Mouse (Mus musculus) hindbrain, embryonic 12.5 days (tissue): ENCODE results near the gene Zfp213. TPM values are rescaled to one million over a fixed set of nuclear protein-coding genes. Genes with fewer than 3 reads are reported as not detected.

ENCODE experiments used
- ATAC-seq: fragments of 200-750 bp; cut with Nextera tagmentation; 2 replicates; pipeline ENCODE4 v1.8.0; 2017; ENCODE audit warnings: moderate TSS enrichment; ENCODE audit not compliant: low FRiP score
- H3K27ac ChIP-seq: fragments of 300-500 bp; sonication (generic); 2 replicates; pipeline ENCODE4 v1.5.1; 2016; ENCODE audit warnings: mild to moderate bottlenecking
- H3K27me3 ChIP-seq: fragments of 300-500 bp; sonication (generic); 2 replicates; pipeline ENCODE4 v1.6.1; 2016; ENCODE audit warnings: mild to moderate bottlenecking
- H3K36me3 ChIP-seq: fragments of 300-500 bp; sonication (generic); 2 replicates; pipeline ENCODE4 v1.6.1; 2016; ENCODE audit warnings: mild to moderate bottlenecking
- H3K4me1 ChIP-seq: fragments of 300-500 bp; sonication (generic); 2 replicates; pipeline ENCODE4 v1.6.1; 2016
- H3K4me2 ChIP-seq: fragments of 300-500 bp; sonication (generic); replicated peaks from 2 replicates; pipeline ENCODE4 v1.6.1; 2016; ENCODE audit warnings: mild to moderate bottlenecking
- H3K4me3 ChIP-seq: fragments of 300-500 bp; sonication (generic); 2 replicates; pipeline ENCODE4 v1.5.1; 2016; ENCODE audit warnings: mild to moderate bottlenecking
- H3K9ac ChIP-seq: fragments of 300-500 bp; sonication (generic); 2 replicates; pipeline ENCODE4 v1.6.1; 2016; ENCODE audit warnings: mild to moderate bottlenecking, moderate library complexity
- H3K9me3 ChIP-seq: fragments of 300-500 bp; sonication (generic); replicated peaks from 2 replicates; pipeline ENCODE4 v1.6.1; 2016; ENCODE audit warnings: mild to moderate bottlenecking
- WGBS: fragments of 180-500 bp; shearing (Covaris S2); methylation state at CpG from one replicate; pipeline ENCODE4 v1.1.7; 2016; 5-methylcytosine and 5-hydroxymethylcytosine counted together
- polyA plus RNA-seq: library from polyadenylated mRNA; unstranded; fragments of >200 nt; fragmentation: Nextera tagmentation; extraction: Ambion mirVana; gene quantifications from 2 replicates; pipeline ENCODE4 v1.2.1, GENCODE M21; 2016

Zfp213 gene
- polyA plus RNA-seq, 1 experiment from 2014 or later: 21.3 TPM

DNA sequence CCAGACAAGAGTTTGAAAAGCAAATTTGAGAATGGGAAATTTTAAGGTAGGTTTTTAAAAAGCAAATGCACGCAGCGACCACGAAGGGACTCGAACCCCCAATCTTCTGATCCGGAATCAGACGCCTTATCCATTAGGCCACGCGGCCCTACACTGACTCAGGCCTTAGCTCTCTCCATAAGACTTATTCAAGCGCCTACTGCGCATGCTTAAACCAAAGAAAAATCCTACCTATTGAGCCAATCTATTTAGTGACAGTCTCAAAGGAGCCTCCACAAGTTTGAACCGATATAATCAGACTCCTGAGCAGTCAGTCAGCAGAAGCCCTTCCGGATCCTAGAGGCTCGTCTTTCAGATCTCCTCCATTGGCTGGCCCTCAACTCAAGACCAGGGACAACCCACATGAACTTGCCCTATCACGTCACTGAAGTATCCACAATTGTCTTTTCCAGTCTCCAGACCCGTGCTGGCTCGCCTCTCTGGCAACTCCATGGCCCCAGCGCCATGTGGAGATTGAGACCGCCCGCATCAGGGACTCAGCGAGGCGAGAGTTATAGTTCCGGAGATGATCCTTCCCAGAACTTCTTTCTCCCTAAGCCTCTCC, 13.7 kb downstream of the Zfp213 start:
- Histone ChIP-seq H3K4me1 (peaks cover 7% of the 10 kb centered on the region), H3K27ac (peak overlapping the region; percentile 41), H3K4me3 (peak overlapping the region; percentile 51), H3K9ac (peak overlapping the region; percentile 52), H3K4me2 (peak overlapping the region; percentile 72), H3K9me3 (no peaks in the 10 kb centered on the region), H3K27me3 (no peaks in the 10 kb centered on the region), H3K36me3 (peaks cover 8% of the 10 kb centered on the region; the same call in 1 of the 2 replicates)
- WGBS: 0% methylated on average over 22 of the region's 22 CpGs
- ATAC-seq: peak; percentile 72

DNA sequence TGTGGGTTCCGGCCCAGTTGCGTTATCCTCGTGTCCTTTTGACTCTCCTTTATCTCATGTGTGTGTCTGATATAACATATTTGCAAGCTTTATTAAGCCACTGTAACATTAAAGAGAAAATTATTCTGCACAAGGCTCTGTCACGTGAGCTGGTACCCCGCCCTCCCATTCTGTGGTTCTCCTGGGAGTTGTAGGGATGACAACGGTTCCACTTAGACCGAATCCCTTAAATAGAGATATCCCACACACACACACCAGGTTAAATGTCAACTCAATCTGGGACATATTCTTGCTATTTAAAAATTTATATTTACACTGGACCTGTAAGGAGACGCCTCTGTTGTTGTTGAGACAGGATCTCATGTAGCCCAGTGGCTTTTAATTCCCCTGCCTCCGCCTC, 14.6 kb downstream of the Zfp213 start:
- Histone ChIP-seq H3K36me3 (no peaks in the 10 kb centered on the region), H3K27me3 (no peaks in the 10 kb centered on the region), H3K4me1 (peaks cover 7% of the 10 kb centered on the region), H3K9ac (no peak overlapping the region; the same call in 1 of the 2 replicates), H3K4me3 (peak overlapping the region; percentile 51), H3K9me3 (no peaks in the 10 kb centered on the region), H3K27ac (no peak overlapping the region), H3K4me2 (peak overlapping the region; percentile 72)
- 6% methylated on average over 9 of the region's 9 CpGs for WGBS
- no peak for ATAC-seq

DNA sequence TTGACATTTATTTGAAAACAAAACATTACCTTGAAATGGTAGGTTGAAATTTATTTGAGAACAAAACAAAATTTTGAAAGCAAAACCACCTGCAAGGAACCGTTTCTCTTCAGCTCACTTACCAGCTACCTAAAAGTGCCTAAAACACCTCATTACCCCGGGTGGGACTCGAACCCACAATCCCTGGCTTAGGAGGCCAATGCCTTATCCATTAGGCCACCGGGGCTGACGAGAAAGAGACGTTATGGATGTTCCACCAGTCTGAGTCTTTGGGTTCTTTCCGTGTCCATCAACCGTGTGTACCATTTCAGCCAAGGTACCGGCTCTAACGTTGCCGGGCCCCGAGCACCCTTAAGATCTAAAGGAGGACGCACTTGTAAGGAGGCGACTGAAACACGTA, 15.4 kb downstream of the Zfp213 start:
- Histone ChIP-seq H3K4me3 (peak overlapping the region; percentile 51), H3K36me3 (no peaks in the 10 kb centered on the region), H3K9me3 (no peaks in the 10 kb centered on the region), H3K4me1 (peaks cover 7% of the 10 kb centered on the region), H3K9ac (no peak overlapping the region), H3K27ac (no peak overlapping the region), H3K27me3 (no peaks in the 10 kb centered on the region), H3K4me2 (peak overlapping the region; percentile 72)
- peak; percentile 23; the same call in 1 of the 2 replicates for ATAC-seq
- WGBS: under 1% methylated on average over 15 of the region's 15 CpGs

DNA sequence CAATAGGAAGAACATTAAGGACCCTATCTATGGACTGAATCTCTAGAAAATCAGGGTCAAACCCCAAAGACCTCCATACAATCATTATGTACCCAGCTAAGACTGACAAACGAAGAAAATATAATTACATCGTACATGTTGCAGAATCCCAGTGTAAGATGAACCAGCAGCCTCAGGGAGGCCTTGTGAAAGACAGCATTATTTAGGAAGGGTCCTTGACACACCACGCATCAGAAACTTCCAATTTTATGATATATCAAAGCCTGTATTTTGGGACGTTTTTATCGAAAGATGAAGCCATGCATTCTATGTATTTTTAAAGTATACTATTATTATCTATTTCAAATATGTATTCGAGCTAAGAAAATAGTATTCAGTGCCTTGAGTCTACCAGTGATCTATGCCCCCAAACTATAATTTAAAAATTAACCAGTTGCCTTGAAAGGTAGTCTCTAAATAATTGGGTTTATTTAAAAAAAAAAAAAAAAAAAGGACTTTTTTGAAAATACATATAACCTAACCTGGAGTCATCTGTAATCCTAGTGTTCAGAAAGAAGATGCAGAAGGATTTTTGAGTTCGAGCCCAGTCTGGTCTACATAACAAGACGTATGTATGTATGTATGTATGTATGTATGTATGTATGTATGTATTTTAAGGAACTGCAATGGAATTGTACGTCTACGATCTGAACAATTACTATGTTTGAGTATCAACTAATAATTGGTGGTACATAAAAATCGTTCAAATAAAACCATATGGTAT, 16.2 kb downstream of the Zfp213 start:
- no peaks in the 10 kb centered on the region for H3K9me3 ChIP-seq
- no peaks in the 10 kb centered on the region for H3K27me3 ChIP-seq
- WGBS: 56% methylated on average over 11 of the region's 11 CpGs
- no peak overlapping the region for H3K27ac ChIP-seq
- no peaks in the 10 kb centered on the region for H3K36me3 ChIP-seq
- 0 out of 2 replicates have a peak overlapping the region, but pooled peaks have one; percentile 14 for H3K4me2 ChIP-seq
- ATAC-seq: no peak
- no peak overlapping the region for H3K4me3 ChIP-seq
- H3K4me1 ChIP-seq: peaks cover 7% of the 10 kb centered on the region
- H3K9ac ChIP-seq: no peak overlapping the region

- ATAC-seq: peak; percentile 2; the same call in 1 of the 2 replicates
- peak overlapping the region; percentile 57 for H3K9ac ChIP-seq
- H3K4me2 ChIP-seq: peak overlapping the region; percentile 53
- H3K36me3 ChIP-seq: no peaks in the 10 kb centered on the region
- peaks cover 10% of the 10 kb centered on the region for H3K4me1 ChIP-seq
- peak overlapping the region; percentile 57 for H3K4me3 ChIP-seq
- under 1% methylated on average over 42 of the region's 42 CpGs for WGBS
- H3K27ac ChIP-seq: peak overlapping the region; percentile 40
- no peaks in the 10 kb centered on the region for H3K9me3 ChIP-seq
- peaks cover 2% of the 10 kb centered on the region for H3K27me3 ChIP-seq
Observed at GRCm38 (mm10) chr17:23546702-23547505, 17.1 kb downstream of the Zfp213 start.

DNA sequence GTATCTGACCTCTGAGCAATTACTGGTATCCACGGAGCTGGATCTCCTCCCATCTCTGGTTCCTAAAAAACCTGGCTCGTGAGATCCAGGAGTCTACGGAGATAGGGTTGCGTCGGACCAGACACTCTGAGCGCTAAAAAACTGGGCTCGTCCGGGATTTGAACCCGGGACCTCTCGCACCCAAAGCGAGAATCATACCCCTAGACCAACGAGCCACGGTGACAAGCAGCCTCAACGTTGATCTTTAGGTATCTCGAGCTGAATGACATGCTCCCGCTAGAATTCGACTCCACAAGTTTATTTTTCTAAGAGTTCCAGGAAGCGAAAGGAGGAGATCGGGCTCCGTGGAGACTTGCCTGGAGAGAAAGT, 17.7 kb downstream of the Zfp213 start:
- Histone ChIP-seq H3K27ac (0 out of 2 replicates have a peak overlapping the region, but pooled peaks have one; percentile 40), H3K4me1 (peaks cover 7% of the 10 kb centered on the region), H3K9me3 (no peaks in the 10 kb centered on the region), H3K9ac (peak overlapping the region; percentile 57), H3K4me2 (peak overlapping the region; percentile 53), H3K27me3 (peaks cover 8% of the 10 kb centered on the region), H3K4me3 (peak overlapping the region; percentile 57), H3K36me3 (no peaks in the 10 kb centered on the region)
- ATAC-seq: peak; percentile 29; the same call in 1 of the 2 replicates
- WGBS: under 1% methylated on average over 20 of the region's 20 CpGs

DNA sequence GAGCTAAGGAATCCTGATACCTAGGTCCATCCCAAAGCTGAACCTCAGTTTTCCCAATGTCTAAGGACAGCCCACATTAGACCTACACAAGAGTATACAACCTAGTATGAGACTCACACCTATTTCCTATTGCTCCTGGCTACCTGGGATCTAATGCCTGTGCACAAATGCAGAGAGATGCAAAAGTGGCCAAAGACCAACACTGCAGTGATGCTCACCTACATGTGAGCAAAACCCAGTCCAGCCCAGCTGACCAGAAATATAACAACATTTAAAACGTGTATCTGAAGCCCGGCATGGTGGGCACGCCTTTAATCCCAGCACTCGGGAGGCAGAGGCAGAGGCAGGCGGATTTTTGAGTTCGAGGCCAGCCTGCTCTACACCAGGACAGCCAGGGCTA, 18.2 kb downstream of the Zfp213 start:
- H3K4me3 ChIP-seq: peak overlapping the region; percentile 57; the same call in 1 of the 2 replicates
- H3K36me3 ChIP-seq: no peaks in the 10 kb centered on the region
- ATAC-seq: no peak
- H3K27ac ChIP-seq: no peak overlapping the region
- H3K27me3 ChIP-seq: peaks cover 12% of the 10 kb centered on the region
- 14% methylated on average over 6 of the region's 6 CpGs for WGBS
- H3K9me3 ChIP-seq: no peaks in the 10 kb centered on the region
- peaks cover 3% of the 10 kb centered on the region; the same call in 1 of the 2 replicates for H3K4me1 ChIP-seq
- H3K4me2 ChIP-seq: no peak overlapping the region
- no peak overlapping the region for H3K9ac ChIP-seq

- H3K36me3 ChIP-seq: no peaks in the 10 kb centered on the region
- no peak for ATAC-seq
Observed at GRCm38 (mm10) chr17:23544766-23545165, 19.3 kb downstream of the Zfp213 start.

GRCm38 (mm10) chr17:23543983-23544382, 20.1 kb downstream of the Zfp213 start:
- Histone ChIP-seq H3K9me3 (no peaks in the 10 kb centered on the region), H3K4me1 (0 out of 2 replicates have a peak, but pooled peaks cover 3% of the 10 kb centered on the region), H3K27me3 (peaks cover 28% of the 10 kb centered on the region), H3K36me3 (no peaks in the 10 kb centered on the region), H3K9ac (no peak overlapping the region), H3K4me3 (no peak overlapping the region), H3K27ac (no peak overlapping the region), H3K4me2 (no peak overlapping the region)
- ATAC-seq: no peak
- 78% methylated on average over 4 of the region's 4 CpGs for WGBS

More at GRCm38 (mm10) chr17:23544766-23545165, 19.3 kb downstream of the Zfp213 start:
- Histone ChIP-seq H3K9ac (no peak overlapping the region), H3K27me3 (peaks cover 21% of the 10 kb centered on the region), H3K4me1 (peaks cover 3% of the 10 kb centered on the region; the same call in 1 of the 2 replicates), H3K4me2 (no peak overlapping the region), H3K9me3 (no peaks in the 10 kb centered on the region), H3K27ac (no peak overlapping the region), H3K4me3 (no peak overlapping the region)
- WGBS: 100% methylated on average over 1 of the region's 1 CpGs

DNA sequence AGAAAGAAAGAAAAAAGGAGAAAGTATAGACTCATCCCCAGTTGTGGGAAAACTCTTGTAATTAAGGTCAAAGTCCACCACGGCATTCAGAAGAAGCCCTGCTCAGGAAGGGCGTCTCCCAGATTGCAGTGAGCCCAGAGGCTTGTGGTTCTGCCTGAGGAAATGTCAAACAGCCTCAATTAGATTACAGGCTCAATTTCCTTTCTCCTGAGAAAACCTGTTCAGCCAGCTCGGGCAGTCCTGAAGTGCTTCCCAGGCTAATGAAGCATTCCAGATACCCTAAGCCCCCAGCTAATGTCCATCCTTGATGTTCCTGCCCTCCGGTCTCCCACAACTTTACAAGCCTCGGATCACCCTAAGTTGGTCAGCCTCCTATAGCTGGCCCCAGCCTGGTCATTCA, 20.7 kb downstream of the Zfp213 start:
- Histone ChIP-seq H3K27me3 (peaks cover 34% of the 10 kb centered on the region), H3K4me2 (no peak overlapping the region), H3K9ac (no peak overlapping the region), H3K4me1 (0 out of 2 replicates have a peak, but pooled peaks cover 3% of the 10 kb centered on the region), H3K36me3 (no peaks in the 10 kb centered on the region), H3K9me3 (no peaks in the 10 kb centered on the region), H3K27ac (no peak overlapping the region), H3K4me3 (no peak overlapping the region)
- ATAC-seq: no peak
- 53% methylated on average over 5 of the region's 5 CpGs for WGBS

GRCm38 (mm10) chr17:23542835-23543234, 21.2 kb downstream of the Zfp213 start:
- no peak overlapping the region for H3K9ac ChIP-seq
- no peak overlapping the region for H3K4me3 ChIP-seq
- H3K4me2 ChIP-seq: no peak overlapping the region
- H3K27me3 ChIP-seq: peaks cover 39% of the 10 kb centered on the region
- H3K4me1 ChIP-seq: 0 out of 2 replicates have a peak, but pooled peaks cover 5% of the 10 kb centered on the region
- 50% methylated on average over 4 of the region's 4 CpGs for WGBS
- H3K9me3 ChIP-seq: no peaks in the 10 kb centered on the region
- ATAC-seq: no peak
- H3K36me3 ChIP-seq: no peaks in the 10 kb centered on the region
- no peak overlapping the region for H3K27ac ChIP-seq
